In the genomic region with DNA sequence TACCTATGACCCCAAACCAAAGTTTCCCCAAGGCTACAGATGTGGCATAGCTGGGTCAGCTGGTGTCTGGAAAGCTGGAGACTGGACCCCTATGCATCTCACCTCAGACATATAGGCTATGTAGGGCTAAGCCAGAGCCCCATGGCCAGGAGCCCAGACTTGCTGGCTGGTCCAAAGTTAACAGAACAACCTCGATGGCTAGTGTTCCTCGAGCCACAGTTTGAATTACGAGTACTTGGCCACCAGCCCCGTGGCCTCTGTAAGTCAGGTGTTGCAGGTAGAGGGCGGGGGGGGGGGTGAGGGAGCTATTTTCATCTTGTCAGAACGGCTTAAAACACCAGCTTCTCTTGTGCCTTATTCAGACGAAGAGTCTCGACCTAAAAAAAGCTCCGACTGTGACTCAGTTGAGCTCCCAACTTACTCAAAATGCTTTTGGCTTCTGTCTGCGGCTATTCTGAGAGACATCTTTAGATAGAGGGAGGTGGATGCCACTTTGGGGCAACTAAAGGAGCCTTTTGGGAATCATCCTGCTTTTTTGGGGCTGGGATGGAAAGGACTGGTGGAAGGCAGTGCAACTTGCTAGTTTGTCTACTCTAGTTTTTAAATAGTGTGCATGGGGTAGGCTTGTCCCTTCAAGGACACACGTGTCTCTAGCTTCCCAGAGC, we compare ENCODE assay signal across 20 mouse cellular contexts. TPM values are rescaled to one million over a fixed set of nuclear protein-coding genes. Genes with fewer than 3 reads are reported as not detected.
A peak's percentile ranks its signal among the peaks of the same experiment; 100 is the strongest.
DNase-seq lines count a peak whose midpoint lies in the region; TF ChIP-seq lines count a peak whose summit lies in the region.
"Had no signal": no experiment of that assay in that cellular context is flagged by ENCODE, and none has a peak within 500 bp of the region (broad histone marks: within the 10 kb centered on the region; RNA-seq: fewer than 3 reads in every experiment).

No protein-coding gene starts in this region.

- H3K4me1 ChIP-seq in liver, adult 2 months (ENCODE audit: control insufficient read depth, insufficient read depth, low read length): no peaks in the 10 kb centered on the region
- H3K4me1 ChIP-seq: neural tube, embryonic 12.5 days had no signal

- WGBS in liver, adult 2 months: 55% methylated on average over 11 of the region's 11 CpGs

- peak; percentile 25 for DNase-seq in gastrocnemius, postnatal 25 days
- DNase-seq in gastrocnemius, postnatal 10 days: no peak
- peak; percentile 54 for DNase-seq in liver, adult 2 months (ENCODE audit: extremely low read depth, low read depth, low spot score)
- no peak for DNase-seq in liver
- DNase-seq in frontal cortex, postnatal 36 days (ENCODE audit: low spot score in 2 of 2): peak; percentile 39 to 67
- DNase-seq in right cerebral cortex, postnatal 25 days: peak; percentile 31
- no peak for DNase-seq in layer of hippocampus, adult 18-20 months (ENCODE audit: low spot score in 2 of 2)
- DNase-seq: adrenal gland, postnatal 10 days; B cell, adult 2 months; cerebellum, adult 18-20 months; cerebellum, postnatal 36 days; thymus, adult 18-20 months had no signal

- no peak overlapping the region for H3K4me3 ChIP-seq in liver, adult 2 months (ENCODE audit: insufficient read depth, low read depth, low read length)
- H3K4me3 ChIP-seq: forebrain, embryonic 13.5 days; heart, embryonic 12.5 days; neural tube, embryonic 12.5 days had no signal

- no peak for TF ChIP-seq POLR2A in liver, adult 2 months (IDR thresholded peaks at IDR 0.05; ENCODE audit: extremely low read depth, insufficient read depth, low read length)

- no peaks in the 10 kb centered on the region for H3K36me3 ChIP-seq in liver, adult 2 months (ENCODE audit: control insufficient read depth, insufficient read depth, low read length)
- H3K36me3 ChIP-seq: heart, embryonic 12.5 days; neural tube, embryonic 12.5 days had no signal

- H3K9ac ChIP-seq in liver, adult 2 months (ENCODE audit: low read depth, low read length): no peak overlapping the region
- H3K9ac ChIP-seq: forebrain, embryonic 13.5 days; heart, embryonic 12.5 days; hindbrain, embryonic 14.5 days; liver, embryonic 14.5 days; neural tube, embryonic 12.5 days had no signal

- no peak overlapping the region for H3K27ac ChIP-seq in liver, adult 2 months (replicated peaks; ENCODE audit: insufficient read depth, low read depth, low read length)
- H3K27ac ChIP-seq: forebrain, embryonic 13.5 days; hindbrain, embryonic 14.5 days; kidney, postnatal 0 days; liver, embryonic 14.5 days; neural tube, embryonic 12.5 days had no signal

- no peaks in the 10 kb centered on the region for H3K79me2 ChIP-seq in liver, adult 2 months (ENCODE audit: control insufficient read depth, insufficient read depth, low read length)

- TF ChIP-seq CTCF in liver, adult 2 months (IDR thresholded peaks at IDR 0.05; ENCODE audit: low read depth, low read length): no peak

- H3K27me3 ChIP-seq in liver, adult 2 months (ENCODE audit: control insufficient read depth, insufficient read depth, low read length): no peaks in the 10 kb centered on the region
- H3K27me3 ChIP-seq: forebrain, embryonic 13.5 days; heart, embryonic 12.5 days; neural tube, embryonic 12.5 days had no signal

RNA-seq across cellular contexts. Expression of gene Car12, which starts 53.6 kb away (rescaled TPM):
- total RNA-seq in gastrocnemius, postnatal 25 days (2021): under 1 TPM; 0.08 to 0.19 TPM
- total RNA-seq in gastrocnemius, postnatal 10 days (2021): 1 to 10 TPM; 1.2 to 2.4 TPM
- total RNA-seq in liver, adult 2 months (2014; rRNA removed): 0.34 TPM in 1 of 2 replicates, not detected in the other
- polyA plus RNA-seq in liver, adult 2 months (2012; rRNA removed): 0.24 TPM in 1 of 2 replicates, not detected in the other
- 10 to 100 TPM; 45.8 to 55.2 TPM for total RNA-seq in layer of hippocampus, adult 18-20 months (2021)
- total RNA-seq: heart, postnatal 25 days; monocyte, adult 5-6 weeks had no signal

Comparison
In these comparisons a context has a peak if more than half of its experiments do, and no peak if none do; other contexts are left out.
1. DNase-seq: peak in gastrocnemius, postnatal 25 days (single experiment), liver, adult 2 months (single experiment), frontal cortex, postnatal 36 days (2 of 2) and right cerebral cortex, postnatal 25 days (single experiment); none in gastrocnemius, postnatal 10 days (single experiment), liver (single experiment) and layer of hippocampus, adult 18-20 months (0 of 2).
2. RNA of gene Car12, which starts 53.6 kb away (total RNA-seq): 45.8 to 55.2 TPM in layer of hippocampus, adult 18-20 months; 1.2 to 2.4 TPM in gastrocnemius, postnatal 10 days, 0.08 to 0.19 TPM in gastrocnemius, postnatal 25 days and 0.34 TPM in liver, adult 2 months; every median in the first group is over 10 times any median in the second.